Mouse (Mus musculus): ENCODE measurements around the gene Hdac1.
"Not testable (repeated sequence)": the region's sequence is repeated elsewhere in the genome, so short reads cannot be mapped to it uniquely, and the experiment has no call there.

Gene Hdac1

GRCm38 (mm10) chr4:129558321-129558955 lies 15.9 kb upstream of the Hdac1 start:
- in situ Hi-C loops (cut with MboI): no loop called here

GRCm38 (mm10) chr4:129557256-129557808 lies 14.8 kb upstream of the Hdac1 start:
- in situ Hi-C loops (cut with MboI): no loop called here

GRCm38 (mm10) chr4:129556532-129557223 lies 14.2 kb upstream of the Hdac1 start:
- in situ Hi-C loops (cut with MboI): no loop called here

GRCm38 (mm10) chr4:129555862-129556531 lies 13.5 kb upstream of the Hdac1 start:
- in situ Hi-C loops (cut with MboI): no loop called here

GRCm38 (mm10) chr4:129555421-129555861 lies 12.9 kb upstream of the Hdac1 start:
- in situ Hi-C loops (cut with MboI): no loop called here

- in situ Hi-C loops (cut with MboI): not testable (repeated sequence)
Measured at GRCm38 (mm10) chr4:129554512-129554911, 12.0 kb upstream of the Hdac1 start.

GRCm38 (mm10) chr4:129550295-129550694 lies 7.8 kb upstream of the Hdac1 start:
- in situ Hi-C loops (cut with MboI): no loop called here

GRCm38 (mm10) chr4:129549306-129549705 lies 6.8 kb upstream of the Hdac1 start:
- in situ Hi-C loops (cut with MboI): loop anchor here (10.0 kb wide), 1 partner anchor 55 kb away; the partner anchor contains the start of genes Eif3i and Tmem234

GRCm38 (mm10) chr4:129547631-129548030 lies 5.1 kb upstream of the Hdac1 start:
- in situ Hi-C loops (cut with MboI): loop anchor here (10.0 kb wide), 1 partner anchor 57 kb away; the partner anchor contains the start of genes Eif3i and Tmem234

- in situ Hi-C loops (cut with MboI): loop anchor here (10.0 kb wide), 1 partner anchor 61 kb away; the partner anchor contains the start of genes Eif3i and Tmem234
Measured at GRCm38 (mm10) chr4:129544106-129544505, 1.6 kb upstream of the Hdac1 start.

GRCm38 (mm10) chr4:129541868-129542591 lies 483 bp downstream of the Hdac1 start:
- in situ Hi-C loops (cut with MboI): loop anchor here (10.0 kb wide), 1 partner anchor 63 kb away; the partner anchor contains the start of genes Eif3i and Tmem234

- in situ Hi-C loops (cut with MboI): loop anchor here (10.0 kb wide), 1 partner anchor 65 kb away; the partner anchor contains the start of genes Eif3i and Tmem234
Measured at GRCm38 (mm10) chr4:129540012-129540411, 2.5 kb downstream of the Hdac1 start.

GRCm38 (mm10) chr4:129528901-129529300 lies 13.6 kb downstream of the Hdac1 start:
- in situ Hi-C loops (cut with MboI): not testable (repeated sequence)

- in situ Hi-C loops (cut with MboI): no loop called here
Measured at GRCm38 (mm10) chr4:129525889-129526288, 16.6 kb downstream of the Hdac1 start.

GRCm38 (mm10) chr4:129525338-129525737 lies 17.2 kb downstream of the Hdac1 start:
- in situ Hi-C loops (cut with MboI): no loop called here

- in situ Hi-C loops (cut with MboI): no loop called here
Measured at GRCm38 (mm10) chr4:129518519-129518918, 24.0 kb downstream of the Hdac1 start.

GRCm38 (mm10) chr4:129516925-129517324 lies 25.6 kb downstream of the Hdac1 start:
- in situ Hi-C loops (cut with MboI): no loop called here

GRCm38 (mm10) chr4:129514300-129514898 lies 28.1 kb downstream of the Hdac1 start:
- in situ Hi-C loops (cut with MboI): no loop called here

- in situ Hi-C loops (cut with MboI): no loop called here
Measured at GRCm38 (mm10) chr4:129513891-129514290, 28.6 kb downstream of the Hdac1 start.

- in situ Hi-C loops (cut with MboI): no loop called here
Measured at GRCm38 (mm10) chr4:129513086-129513767, 29.3 kb downstream of the Hdac1 start, which contains the start of gene Marcksl1. TSS of gene Marcksl1 (plus strand) at chr4:129513581.

Measured in mature B cell (primary cell).